Mouse (Mus musculus) right cerebral cortex, adult 18-20 months (tissue): ENCODE results near the gene Psmd5.
A peak's percentile ranks its signal among the peaks of the same experiment; 100 is the strongest.
"Not testable (repeated sequence)": the region's sequence is repeated elsewhere in the genome, so short reads cannot be mapped to it uniquely, and the experiment has no call there.

Source experiments
- DNase-seq: peaks from one replicate; pipeline ENCODE4 v3.0.0; 2022; ENCODE audit warnings: mixed read lengths

Psmd5 gene

DNA sequence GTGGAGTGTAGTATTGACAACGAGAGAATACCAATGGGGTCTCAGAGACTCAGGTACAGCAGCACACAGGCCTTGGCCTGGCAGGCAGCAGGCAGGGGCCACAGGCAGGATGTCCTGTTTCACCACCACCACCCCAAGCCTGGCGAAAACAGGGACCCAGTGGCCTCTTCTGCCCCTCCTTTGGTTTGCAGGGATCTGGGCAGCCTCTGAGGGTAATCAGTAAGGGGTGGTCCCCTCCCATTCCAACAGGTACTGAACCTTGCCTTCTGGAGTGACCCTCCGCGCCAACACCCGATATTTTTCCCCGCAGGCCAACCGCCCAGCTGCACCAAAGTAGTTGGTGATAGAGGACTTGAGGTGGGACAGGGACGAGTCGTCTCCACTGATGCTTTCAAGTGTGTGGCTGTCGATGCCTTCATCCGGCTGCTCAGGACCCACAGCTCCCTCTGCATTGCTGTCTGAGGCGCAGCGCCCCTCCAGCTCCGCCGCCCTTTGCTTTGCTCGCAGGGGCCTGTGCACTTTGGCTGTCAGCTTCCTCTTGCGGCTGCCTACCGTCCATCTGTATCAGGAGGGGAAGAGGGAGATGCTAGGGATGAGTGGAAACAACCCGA is 20.8 kb upstream of the Psmd5 start:
- no peak for DNase-seq

DNA sequence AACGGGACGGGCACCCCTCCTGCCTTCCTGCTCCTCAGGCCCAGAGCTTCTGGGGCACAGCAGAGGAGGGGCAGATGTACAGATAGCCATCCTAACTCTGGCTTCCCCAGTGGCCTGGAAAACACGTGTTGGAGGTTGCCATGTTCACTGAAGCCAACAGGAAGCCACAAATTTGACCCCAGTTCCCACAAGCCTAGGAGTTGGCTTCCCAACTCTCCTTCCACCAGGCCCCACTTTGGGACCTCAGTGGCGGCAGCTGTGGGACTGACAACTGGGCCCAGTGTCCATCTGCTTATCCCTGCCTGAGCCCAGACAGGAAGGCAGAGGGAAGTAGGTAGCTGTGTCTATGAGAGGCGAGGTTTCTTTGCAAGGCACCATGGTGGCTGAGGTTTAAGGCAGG is 19.2 kb upstream of the Psmd5 start:
- DNase-seq = no peak

DNA sequence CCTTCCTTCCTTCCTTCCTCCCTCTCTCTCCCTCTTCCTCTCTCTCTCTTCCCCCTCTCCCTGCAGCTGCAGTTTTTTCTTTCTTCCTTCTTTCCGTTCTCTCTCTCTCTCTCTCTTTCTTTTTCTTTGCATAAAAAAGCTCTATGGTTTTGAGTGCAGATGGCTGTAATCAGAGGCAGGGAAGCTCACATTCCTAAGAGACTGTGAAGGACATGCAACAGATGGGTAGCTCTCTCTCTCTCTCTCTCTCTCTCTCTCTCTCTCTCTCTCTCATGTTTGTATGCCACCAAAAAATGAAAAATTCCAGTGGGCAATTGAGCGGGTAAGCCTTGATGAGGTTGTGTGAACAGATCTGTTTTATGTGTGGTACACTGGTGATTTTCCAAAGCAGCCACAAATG is 9.4 kb upstream of the Psmd5 start:
- DNase-seq = no peak

DNA sequence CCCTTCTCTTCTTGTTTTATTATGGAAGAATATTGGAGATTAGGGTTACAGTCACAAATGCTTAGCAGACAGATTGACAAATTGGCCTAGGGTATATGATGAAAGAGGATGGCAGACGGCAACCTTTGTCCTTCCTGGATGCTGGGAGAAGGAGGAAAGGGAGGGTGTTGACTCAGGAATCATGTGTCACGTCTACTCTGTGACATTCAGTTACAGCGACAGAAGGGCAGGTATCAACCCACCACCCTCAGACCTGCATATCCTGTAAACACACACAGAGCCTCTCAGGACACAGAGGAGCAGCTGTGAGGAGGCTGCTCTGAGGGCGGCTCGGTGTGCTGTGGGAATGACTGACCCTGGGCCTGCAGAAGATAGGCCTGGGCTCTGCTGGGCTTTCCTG is 8.4 kb upstream of the Psmd5 start:
- DNase-seq = no peak

DNA sequence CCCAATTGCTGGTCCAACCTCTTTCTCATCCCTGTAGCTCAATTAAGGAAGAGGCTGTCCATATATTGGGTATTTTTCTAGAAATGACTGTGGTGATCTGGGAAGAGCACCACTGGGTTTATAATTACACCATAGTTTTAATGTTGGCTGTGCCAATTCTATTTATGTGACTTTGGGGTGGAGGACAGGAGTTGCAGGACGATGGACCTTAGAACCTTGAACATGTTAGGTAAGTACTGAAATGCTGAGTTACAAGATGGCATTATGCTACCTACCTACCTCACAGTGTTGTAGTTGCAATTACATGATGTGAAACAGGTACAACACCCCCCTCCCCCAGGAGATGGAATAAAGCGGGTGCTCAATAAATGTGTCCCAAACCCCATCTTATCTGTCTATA is 8.0 kb upstream of the Psmd5 start:
- DNase-seq = no peak

DNA sequence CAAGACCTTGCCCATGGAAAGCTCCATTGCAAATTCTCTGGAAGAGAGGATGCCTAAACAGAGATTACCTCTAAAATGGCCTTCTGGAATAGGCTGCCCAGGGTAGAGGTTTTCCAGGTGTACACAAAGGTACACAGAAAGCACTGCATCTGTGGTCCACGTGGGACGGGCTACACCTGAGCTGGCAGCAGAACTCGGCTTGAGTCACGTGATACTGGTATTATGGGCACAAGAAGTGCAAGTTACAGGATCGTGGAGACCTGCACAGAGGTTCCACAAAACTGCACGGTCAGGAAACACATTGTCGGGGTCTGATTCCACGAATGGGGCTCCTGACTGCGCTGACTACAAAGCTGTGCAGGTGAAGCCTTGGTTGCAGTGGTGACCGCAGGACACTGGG is 5.3 kb upstream of the Psmd5 start:
- no peak for DNase-seq

DNA sequence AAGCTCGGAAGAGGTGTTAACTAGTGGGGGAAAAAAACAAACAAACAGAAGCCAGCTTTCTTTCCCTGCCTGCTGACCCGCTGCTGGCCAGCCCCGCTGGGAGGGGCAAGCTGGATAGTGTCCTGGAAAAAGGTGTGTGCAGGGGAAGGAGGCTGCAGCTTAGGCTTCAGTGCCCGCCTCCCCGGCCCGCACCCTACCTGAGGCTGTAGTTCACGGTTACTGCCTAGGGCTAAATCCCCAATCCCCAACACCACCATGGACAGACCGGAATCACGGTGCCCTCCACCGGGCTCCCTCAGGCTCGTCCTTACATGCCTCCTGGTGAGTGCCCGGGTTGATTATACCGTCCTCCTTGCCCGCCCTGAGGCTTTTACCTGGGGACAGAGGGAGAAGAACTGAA is 497 bp downstream of the Psmd5 start, which contains the start of gene Cutal:
Gene Cutal (plus strand): TSS at position 126 of the 400 bp plus-strand sequence.
- no peak for DNase-seq

DNA sequence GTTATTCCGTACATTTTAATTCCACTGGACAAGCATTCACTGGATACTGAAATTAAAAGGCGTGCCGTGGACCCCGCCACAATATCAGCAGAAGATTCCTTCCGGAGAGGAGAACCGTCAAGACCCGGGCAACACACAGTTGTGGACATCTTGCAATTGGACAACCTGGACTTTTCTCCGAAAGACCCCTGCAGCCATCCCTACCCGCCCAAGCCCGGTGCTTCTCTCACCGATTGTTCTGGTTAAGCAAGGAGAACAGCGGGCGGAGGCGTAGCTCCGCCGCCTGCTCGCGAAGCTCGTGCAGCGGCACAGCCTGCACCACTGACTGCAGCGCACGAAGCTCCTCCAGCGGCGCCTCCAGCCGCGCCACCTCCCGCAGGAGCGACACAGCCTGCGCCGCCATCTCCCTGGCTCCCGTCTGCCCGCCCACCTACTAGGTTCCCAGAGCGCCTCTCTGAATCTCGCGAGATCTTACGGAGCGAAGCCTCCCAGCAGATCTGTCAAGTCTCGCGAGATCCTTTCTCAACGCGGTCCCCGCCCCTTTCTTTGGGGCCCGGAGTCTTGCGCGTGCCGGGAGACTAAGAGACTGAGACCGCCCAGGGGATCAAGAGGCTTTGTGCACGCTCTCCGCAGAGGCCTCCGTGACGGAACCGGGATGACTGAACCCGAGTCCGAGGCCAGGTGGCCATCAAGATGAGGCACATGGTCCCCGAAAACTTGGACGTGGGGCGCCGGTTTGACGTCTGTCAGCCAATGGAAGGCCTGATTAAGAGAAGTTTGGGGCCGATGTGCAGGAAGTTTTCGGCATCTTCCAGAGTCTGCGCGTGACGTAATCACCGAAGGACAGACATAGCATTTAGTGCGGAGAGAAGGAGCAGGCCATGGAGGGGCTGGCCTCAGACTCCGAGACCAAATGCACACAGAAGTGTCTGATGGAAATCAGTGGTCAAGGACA is 4.0 kb downstream of the Psmd5 start:
- DNase-seq = peak; percentile 95

DNA sequence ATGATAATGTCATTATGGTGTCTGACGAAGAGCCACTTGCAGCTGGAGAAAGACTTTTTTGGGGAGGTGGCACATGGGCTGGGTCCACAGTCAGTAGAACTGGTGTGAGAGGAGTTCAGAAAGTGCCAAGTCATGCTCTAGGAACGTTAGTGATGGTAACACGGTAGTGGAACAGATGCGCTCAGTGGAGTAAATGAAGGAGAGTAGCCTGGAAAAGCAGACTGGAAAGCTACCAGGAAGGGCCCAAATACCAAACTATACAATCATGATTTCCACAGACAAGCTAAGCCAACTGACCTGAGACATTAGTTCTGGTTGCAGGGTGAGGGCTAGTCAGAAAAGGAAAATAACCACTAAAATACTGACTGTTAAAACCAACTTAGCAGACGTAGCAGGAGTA is 5.1 kb downstream of the Psmd5 start:
- no peak for DNase-seq

DNA sequence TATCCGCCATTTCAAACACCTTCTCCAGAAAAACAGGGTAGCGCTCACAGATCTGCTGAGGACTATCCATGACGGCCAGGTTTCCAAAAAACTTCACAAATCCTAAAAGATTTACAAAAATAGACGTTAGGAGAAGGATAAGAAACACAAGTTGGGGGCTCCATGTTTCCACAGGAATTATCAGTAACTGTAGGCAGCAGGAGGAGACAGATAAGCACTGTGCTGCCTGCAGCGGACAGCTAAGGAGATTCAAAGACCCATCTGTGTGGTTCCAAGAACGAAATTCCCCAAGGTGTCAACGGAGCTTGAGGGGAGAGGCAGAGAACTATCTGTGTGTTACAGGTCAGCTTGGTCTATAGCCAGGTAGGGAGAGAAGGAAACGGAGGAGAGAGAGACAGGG is 17.0 kb downstream of the Psmd5 start:
- DNase-seq = no peak

DNA sequence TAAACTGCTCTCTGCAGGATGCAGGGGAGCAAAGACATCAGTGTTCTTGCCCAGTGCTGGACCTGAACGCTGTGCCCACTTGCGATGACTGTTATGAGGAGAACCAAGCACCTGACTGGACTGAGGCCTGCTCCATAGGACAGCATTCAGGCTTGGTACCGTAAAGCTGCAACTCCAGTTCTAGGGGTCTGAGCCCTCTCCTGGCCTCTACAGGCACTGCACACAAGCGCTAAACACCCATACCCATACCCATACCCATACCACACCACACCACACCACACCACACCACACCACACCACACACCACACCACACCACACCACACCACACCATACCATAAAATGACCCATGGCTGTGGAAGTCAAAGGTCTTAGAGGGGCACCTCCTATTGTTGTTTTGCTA is 19.5 kb downstream of the Psmd5 start:
- no peak for DNase-seq

DNA sequence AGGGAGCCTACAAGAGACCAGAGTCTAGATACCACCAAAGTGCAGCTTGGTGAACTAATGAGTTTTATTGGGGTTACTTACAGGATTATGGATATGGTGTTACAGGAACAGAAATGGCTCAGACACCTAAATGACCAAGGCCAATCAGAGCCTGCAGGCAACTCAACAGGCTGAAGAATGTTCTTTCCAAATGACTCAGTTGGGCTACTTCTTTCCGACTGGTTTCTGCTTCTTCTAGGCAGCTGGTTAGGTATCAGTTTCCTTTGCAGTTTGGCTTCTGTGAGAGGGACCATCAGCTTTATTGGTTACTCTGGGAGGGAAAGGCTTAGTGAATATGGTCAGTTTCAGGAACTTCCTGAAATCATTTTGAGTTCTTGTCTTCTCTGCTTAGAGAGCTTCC is 27.1 kb downstream of the Psmd5 start:
- no peak for DNase-seq

DNA sequence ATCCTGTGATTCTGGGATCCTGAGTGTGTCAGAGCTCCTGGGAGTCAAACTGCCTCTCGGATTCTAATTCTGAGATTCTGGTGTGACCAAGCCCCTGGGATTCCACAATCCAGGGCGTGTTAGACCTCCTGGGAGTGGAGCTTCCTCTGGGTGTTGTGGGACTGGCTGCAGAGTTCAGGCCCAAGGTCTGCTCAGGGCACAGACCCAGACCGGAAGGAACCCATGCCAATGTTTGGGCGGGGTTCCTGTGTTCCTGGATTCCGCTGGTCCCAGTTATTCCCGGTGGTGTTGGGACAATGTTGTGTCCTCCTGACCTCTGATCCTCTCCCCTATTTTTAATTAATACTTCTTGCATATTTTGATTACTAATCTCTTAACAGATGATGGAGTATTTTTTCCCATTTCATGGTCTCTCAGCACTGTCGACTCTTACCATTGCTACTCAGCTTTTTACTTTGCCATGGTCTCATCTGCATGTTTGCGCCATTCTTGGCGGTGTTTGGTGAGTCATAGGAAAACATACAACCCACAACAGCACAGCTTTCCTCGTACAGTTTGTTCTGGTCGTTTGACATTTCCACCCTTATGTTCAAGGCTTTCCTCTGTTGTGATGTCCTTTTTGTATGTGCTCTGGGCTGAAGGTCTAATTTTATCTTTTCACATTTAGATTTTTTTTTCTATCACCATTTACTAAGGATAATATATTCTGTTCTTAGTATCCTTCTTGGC is 31.4 kb downstream of the Psmd5 start:
- DNase-seq = peak; percentile 14

DNA sequence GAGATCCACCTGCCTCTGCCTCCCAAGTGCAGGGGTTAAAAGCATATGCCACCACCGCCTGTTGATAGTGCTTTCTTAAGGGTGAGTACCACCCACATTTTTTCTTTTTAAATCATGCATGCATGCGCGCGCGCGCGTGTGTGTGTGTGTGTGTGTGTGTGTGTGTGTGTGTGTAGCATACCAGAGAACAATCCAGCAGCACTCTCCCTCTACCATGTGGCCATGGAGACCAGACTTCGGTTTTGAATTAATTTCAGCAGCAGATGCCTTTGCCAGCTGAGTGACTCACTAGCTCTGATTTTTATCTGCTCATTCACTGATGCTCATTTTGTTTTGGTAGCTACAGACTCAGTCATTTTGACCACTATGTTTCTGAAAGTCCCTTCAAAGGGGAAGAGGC is 33.1 kb downstream of the Psmd5 start:
- peak; percentile 50 for DNase-seq

DNA sequence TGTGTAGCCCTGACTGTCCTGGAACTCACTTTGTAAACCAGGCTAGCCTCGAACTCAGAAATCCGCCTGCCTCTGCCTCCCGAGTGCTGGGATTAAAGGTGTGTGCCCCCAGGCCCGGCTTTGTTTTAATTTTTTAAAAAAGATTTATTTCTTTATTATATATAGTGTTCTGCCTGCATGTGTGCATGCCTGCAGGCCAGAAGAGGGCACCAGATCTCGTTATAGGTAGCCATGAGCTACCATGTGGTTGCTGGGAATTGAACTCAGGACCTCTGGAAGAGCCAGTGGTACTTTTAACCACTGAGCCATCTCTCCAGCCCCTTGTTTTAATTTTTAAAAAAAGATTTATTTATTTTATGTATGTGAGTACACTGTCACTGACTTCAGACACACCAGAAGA is 34.6 kb downstream of the Psmd5 start:
- not testable (repeated sequence) for DNase-seq

DNA sequence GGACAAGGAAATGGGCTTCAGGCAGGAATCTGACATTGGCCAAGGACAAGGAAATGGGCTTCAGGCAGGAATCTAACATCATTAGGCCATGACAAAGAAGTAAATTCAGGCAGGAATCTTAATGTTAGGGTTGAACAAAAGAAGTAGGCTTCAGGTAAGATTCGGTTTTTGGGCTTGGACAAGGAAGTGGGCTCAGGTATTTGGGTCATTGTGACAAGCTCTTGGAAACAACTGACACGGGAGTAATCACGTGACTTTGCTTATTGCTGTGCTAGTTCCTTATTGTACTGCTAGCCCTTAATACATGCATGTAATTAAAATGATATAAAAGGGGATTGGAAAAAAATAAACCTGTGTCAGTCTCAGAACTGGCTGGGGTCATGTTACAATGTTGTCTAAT is 39.1 kb downstream of the Psmd5 start:
- DNase-seq = no peak

DNA sequence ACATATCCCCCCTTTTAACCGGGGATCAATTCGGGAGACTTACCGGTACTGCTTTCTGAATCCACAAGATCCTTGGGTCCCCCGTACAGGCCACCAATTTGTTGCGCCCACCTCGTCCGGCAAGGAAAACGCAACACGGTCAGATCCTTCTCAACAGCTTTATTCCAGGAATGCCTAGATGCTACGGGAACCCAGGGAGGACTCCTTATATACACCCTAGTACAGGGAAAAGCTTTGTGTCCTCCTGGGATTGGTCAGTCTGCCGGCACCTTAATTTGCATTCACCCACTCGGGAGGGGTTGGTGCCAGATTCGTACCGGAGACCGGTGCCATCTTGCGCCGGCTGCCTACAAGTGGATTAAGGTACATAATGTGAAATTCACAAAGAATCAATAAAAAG is 41.1 kb downstream of the Psmd5 start:
- no peak for DNase-seq

DNA sequence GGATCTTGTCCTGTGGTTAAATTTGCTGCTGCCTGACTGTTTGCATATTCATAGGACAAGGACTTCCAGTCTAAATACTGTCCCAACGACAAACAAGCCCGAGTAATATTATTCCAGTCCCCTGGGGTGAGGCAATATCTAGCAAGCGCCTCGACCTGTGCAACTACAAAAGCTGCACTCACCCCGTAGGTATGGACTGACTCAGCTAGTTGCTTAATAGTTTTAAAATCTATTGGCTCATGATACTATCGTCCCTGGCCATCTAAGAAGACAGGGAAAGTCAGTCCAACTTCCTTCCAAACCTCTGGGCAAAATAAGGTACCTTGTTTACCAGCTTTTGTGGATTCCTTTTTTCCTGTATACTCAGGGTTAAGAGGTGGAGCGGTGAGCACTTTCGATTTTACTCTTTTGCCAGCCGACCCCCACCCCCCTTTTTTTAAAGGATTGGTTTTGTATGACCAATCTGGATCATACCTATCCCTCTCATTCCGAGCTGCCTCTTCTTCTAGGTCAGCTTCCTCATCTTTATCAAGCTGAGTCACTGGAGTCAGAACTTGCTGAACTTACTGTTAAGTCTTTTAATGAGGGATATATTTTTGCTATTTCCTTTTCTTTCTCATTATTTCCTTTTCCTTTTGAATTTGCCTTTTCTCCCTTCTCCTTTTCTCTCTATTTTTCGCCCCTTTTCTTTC is 41.9 kb downstream of the Psmd5 start, which contains the start of gene Gm34653:
Gene Gm34653 (plus strand): TSS at position 242 of the 692 bp plus-strand sequence.
- DNase-seq = not testable (repeated sequence)

DNA sequence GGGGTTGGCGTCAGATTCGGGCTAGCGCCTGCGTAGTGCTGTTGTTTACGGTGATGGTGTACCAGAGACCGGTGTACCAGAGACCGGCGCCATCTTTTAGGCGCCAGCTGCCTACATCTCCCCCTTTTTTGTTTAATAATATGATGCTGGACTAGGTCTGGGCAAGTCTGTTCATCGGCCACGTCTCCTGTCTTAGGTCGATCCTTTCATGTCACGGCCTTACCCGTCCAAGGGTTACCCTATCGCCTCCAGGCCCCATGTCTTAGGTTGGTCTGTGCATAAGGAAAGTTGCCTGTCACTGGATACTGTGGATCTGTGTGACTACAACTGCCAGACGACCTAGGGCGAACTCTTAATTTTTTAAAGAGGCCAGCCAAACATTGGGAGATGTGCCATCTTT is 44.7 kb downstream of the Psmd5 start:
- DNase-seq = not testable (repeated sequence)

DNA sequence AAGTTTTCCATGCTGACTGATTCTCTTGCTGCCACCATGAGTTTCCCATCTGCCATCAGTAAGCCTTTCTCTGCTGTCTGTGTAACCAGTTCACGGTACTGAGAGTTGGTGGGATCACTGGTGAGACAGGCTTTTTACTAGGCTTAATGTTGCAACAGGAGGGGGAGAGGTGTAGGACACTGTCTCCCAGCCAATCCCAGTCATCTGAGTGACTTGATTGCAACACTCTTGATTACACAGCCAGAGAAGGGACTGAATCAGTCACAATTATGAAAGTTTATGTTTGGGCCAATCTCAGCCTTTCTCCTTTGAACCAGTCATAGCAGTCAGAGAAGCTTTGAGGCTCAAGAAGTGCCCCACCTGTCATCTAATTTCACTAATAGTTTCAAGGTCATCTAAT is 46.7 kb downstream of the Psmd5 start:
- no peak for DNase-seq

DNA sequence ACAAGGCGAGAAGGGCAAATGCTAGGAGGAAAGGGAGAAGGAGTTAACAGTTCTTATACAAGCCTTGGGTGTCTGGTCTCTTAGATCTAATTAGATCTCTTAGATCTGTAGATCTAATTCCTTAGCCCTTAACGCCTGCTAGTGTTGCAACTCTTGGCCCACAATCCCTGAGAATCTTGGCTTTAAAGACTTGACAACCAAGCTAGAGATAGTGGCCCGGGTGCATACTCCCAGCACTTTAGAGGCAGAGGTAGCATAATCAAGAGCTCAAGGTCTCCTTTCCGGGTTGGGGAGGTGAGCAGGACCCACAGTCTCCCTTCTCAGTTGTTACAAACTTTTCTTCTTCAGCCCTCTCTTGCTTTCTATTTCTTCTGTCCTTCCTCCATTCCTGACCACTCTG is 47.2 kb downstream of the Psmd5 start:
- DNase-seq = no peak

DNA sequence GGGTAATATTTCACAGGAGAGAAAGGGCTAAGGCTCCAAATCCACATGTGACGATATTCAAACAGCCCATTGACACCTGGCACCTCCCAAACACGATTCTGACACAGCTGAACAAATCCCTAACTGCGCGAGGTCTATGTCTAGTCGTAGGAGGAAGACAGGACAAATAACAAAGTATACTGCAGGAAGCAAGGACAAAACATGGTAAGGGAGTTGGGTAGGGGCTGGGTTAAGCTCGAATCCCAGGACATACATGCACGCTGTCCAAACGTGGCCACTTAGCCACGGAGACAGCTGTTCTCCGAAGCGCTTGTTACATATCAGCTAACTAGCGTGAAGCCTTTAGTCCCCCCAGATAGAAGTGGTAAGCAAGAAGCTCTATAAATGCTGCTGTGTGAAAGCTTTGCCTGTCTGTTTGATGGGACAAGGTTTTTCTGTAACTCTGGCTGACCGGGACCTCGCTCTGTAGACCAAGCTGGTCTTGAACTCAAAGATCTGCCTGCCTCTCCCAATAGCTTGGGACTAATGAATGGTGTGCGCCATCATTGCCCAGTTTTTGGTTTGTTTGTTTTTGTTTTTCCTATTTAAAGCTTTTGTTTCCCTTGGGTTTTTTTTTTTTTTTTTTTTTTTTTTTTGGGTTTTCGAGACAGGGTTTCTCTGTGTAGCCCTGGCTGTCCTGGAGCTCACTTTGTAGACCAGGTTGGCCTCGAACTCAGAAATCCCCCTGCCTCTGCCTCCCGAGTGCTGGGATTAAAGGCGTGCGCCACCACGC is 48.1 kb downstream of the Psmd5 start:
- no peak for DNase-seq
